Mouse (Mus musculus): ENCODE measurements around the gene Micall1.

DNA sequence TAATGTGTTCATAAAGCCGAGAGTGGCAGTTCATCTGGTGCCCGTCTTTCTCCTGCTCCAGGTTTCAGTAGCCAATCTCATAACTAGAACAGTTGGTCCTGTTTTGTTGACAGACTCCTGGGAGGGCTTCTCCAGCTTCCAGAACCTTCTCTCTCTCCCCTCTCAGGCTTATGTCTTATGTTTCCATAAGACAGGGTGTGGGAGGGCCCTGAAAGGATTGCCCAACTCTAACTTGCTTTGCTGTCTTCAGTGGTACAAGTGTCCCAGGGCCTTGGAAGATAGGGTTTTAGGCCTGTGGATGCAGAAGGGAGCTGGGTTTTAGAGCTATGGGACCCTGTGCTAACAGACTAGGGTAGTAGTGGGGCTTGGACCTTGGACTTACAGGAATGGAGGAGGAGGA lies 1.8 kb downstream of the Micall1 start:
- TF ChIP-seq CTCF (IDR thresholded peaks at IDR 0.05; ENCODE audit: extremely low read depth, insufficient read depth, low read length): no peak
- TF ChIP-seq POLR2A (IDR thresholded peaks at IDR 0.05; ENCODE audit: extremely low read depth, insufficient read depth, low read length): no peak
